Mouse (Mus musculus) heart, embryonic 15.5 days (tissue): ENCODE measurements around the gene Nos1. TPM values are rescaled to one million over a fixed set of nuclear protein-coding genes. Genes with fewer than 3 reads are reported as not detected.

Source experiments
- ATAC-seq: fragments of 200-750 bp; cut with Nextera tagmentation; replicated peaks from 2 replicates; pipeline ENCODE4 v1.8.0; 2017; ENCODE audit warnings: low read depth, moderate TSS enrichment; ENCODE audit not compliant: insufficient number of reproducible peaks, insufficient read depth, low FRiP score
- H3K27ac ChIP-seq: fragments of 300-500 bp; sonication (generic); 2 replicates; pipeline ENCODE4 v1.5.1; 2015; ENCODE audit warnings: mild to moderate bottlenecking, inconsistent platforms
- H3K27me3 ChIP-seq: fragments of 300-500 bp; sonication (generic); 2 replicates; pipeline ENCODE4 v1.6.1; 2015; ENCODE audit warnings: inconsistent platforms
- H3K36me3 ChIP-seq: fragments of 300-500 bp; sonication (generic); 2 replicates; pipeline ENCODE4 v1.6.1; 2015; ENCODE audit warnings: mild to moderate bottlenecking, inconsistent platforms
- H3K4me1 ChIP-seq: fragments of 300-500 bp; sonication (generic); replicated peaks from 2 replicates; pipeline ENCODE4 v1.6.1; 2015; ENCODE audit warnings: inconsistent platforms
- H3K4me2 ChIP-seq: fragments of 300-500 bp; sonication (generic); 2 replicates; pipeline ENCODE4 v1.6.1; 2015; ENCODE audit warnings: inconsistent platforms, mild to moderate bottlenecking, moderate library complexity
- H3K4me3 ChIP-seq: fragments of 300-500 bp; sonication (generic); 2 replicates; pipeline ENCODE4 v1.5.1; 2015; ENCODE audit warnings: mild to moderate bottlenecking, inconsistent platforms
- H3K9ac ChIP-seq: fragments of 300-500 bp; sonication (generic); 2 replicates; pipeline ENCODE4 v1.6.1; 2015; ENCODE audit warnings: mild to moderate bottlenecking, inconsistent platforms
- H3K9me3 ChIP-seq: fragments of 300-500 bp; sonication (generic); replicated peaks from 2 replicates; pipeline ENCODE4 v1.6.1; 2016; ENCODE audit warnings: inconsistent platforms
- WGBS: fragments of 180-500 bp; shearing (Covaris S2); methylation state at CpG from one replicate; pipeline ENCODE4 v1.1.7; 2015; ENCODE audit warnings: mixed read lengths; 5-methylcytosine and 5-hydroxymethylcytosine counted together
- polyA plus RNA-seq: library from polyadenylated mRNA; unstranded; fragments of >200 nt; fragmentation: Nextera tagmentation; extraction: Ambion mirVana; gene quantifications from 2 replicates; pipeline ENCODE4 v1.2.1, GENCODE M21; 2015

Gene Nos1
- polyA plus RNA-seq, 1 experiment from 2014 or later, result 0.05 TPM

- Histone ChIP-seq H3K4me1 (peaks cover 9% of the 10 kb centered on the region), H3K4me3 (no peak overlapping the region), H3K36me3 (no peaks in the 10 kb centered on the region), H3K9me3 (no peaks in the 10 kb centered on the region), H3K27me3 (peaks cover 16% of the 10 kb centered on the region), H3K27ac (no peak overlapping the region), H3K4me2 (no peak overlapping the region), H3K9ac (no peak overlapping the region)
- ATAC-seq, result no peak
- WGBS, result 32% methylated on average over 13 of the region's 13 CpGs
These were observed 120.3 kb downstream of the Nos1 start for GRCm38 (mm10) chr5:117900921-117901705.

GRCm38 (mm10) chr5:117903534-117903933 is 122.7 kb downstream of the Nos1 start:
- Histone ChIP-seq H3K4me2 (no peak overlapping the region), H3K4me3 (no peak overlapping the region), H3K27ac (no peak overlapping the region), H3K27me3 (peaks cover 13% of the 10 kb centered on the region), H3K36me3 (no peaks in the 10 kb centered on the region), H3K9me3 (no peaks in the 10 kb centered on the region), H3K4me1 (no peaks in the 10 kb centered on the region), H3K9ac (no peak overlapping the region)
- 42% methylated on average over 7 of the region's 7 CpGs for WGBS
- no peak for ATAC-seq

- WGBS, result 69% methylated on average over 4 of the region's 4 CpGs
- ATAC-seq, result no peak
- H3K9ac ChIP-seq, result no peak overlapping the region
These were observed 124.9 kb downstream of the Nos1 start for GRCm38 (mm10) chr5:117905728-117906127.

GRCm38 (mm10) chr5:117909524-117909923 is 128.7 kb downstream of the Nos1 start:
- ATAC-seq, result no peak
- Histone ChIP-seq H3K9me3 (no peaks in the 10 kb centered on the region), H3K4me1 (no peaks in the 10 kb centered on the region), H3K4me2 (no peak overlapping the region), H3K36me3 (no peaks in the 10 kb centered on the region), H3K27ac (no peak overlapping the region), H3K27me3 (no peaks in the 10 kb centered on the region), H3K9ac (no peak overlapping the region), H3K4me3 (no peak overlapping the region)
- WGBS, result 57% methylated on average over 4 of the region's 4 CpGs

More at GRCm38 (mm10) chr5:117905728-117906127, 124.9 kb downstream of the Nos1 start:
- Histone ChIP-seq H3K4me3 (no peak overlapping the region), H3K4me2 (no peak overlapping the region), H3K4me1 (no peaks in the 10 kb centered on the region), H3K27ac (no peak overlapping the region), H3K27me3 (peaks cover under 1% of the 10 kb centered on the region; the same call in 1 of the 2 replicates), H3K9me3 (no peaks in the 10 kb centered on the region), H3K36me3 (no peaks in the 10 kb centered on the region)

GRCm38 (mm10) chr5:117916349-117916748 is 135.5 kb downstream of the Nos1 start:
- Histone ChIP-seq H3K4me1 (no peaks in the 10 kb centered on the region), H3K9ac (no peak overlapping the region), H3K27ac (no peak overlapping the region), H3K9me3 (no peaks in the 10 kb centered on the region), H3K36me3 (no peaks in the 10 kb centered on the region), H3K4me3 (no peak overlapping the region), H3K27me3 (no peaks in the 10 kb centered on the region), H3K4me2 (no peak overlapping the region)
- ATAC-seq, result no peak
- WGBS, result 68% methylated on average over 5 of the region's 5 CpGs

GRCm38 (mm10) chr5:117916906-117917305 is 136.1 kb downstream of the Nos1 start:
- H3K4me3 ChIP-seq, result no peak overlapping the region
- H3K4me1 ChIP-seq, result no peaks in the 10 kb centered on the region
- H3K36me3 ChIP-seq, result no peaks in the 10 kb centered on the region
- ATAC-seq, result no peak
- no peak overlapping the region for H3K4me2 ChIP-seq
- H3K27ac ChIP-seq, result no peak overlapping the region
- WGBS, result 58% methylated on average over 3 of the region's 3 CpGs
- H3K27me3 ChIP-seq, result no peaks in the 10 kb centered on the region
- H3K9ac ChIP-seq, result no peak overlapping the region
- H3K9me3 ChIP-seq, result no peaks in the 10 kb centered on the region

GRCm38 (mm10) chr5:117921786-117922528 is 141.1 kb downstream of the Nos1 start:
- no peak for ATAC-seq
- no peak overlapping the region for H3K9ac ChIP-seq
- H3K36me3 ChIP-seq, result no peaks in the 10 kb centered on the region
- H3K4me1 ChIP-seq, result no peaks in the 10 kb centered on the region
- H3K9me3 ChIP-seq, result no peaks in the 10 kb centered on the region
- H3K27me3 ChIP-seq, result peaks cover 10% of the 10 kb centered on the region; the same call in 1 of the 2 replicates
- no peak overlapping the region for H3K4me3 ChIP-seq
- WGBS, result 80% methylated on average over 12 of the region's 12 CpGs
- no peak overlapping the region for H3K27ac ChIP-seq
- no peak overlapping the region for H3K4me2 ChIP-seq

- WGBS, result 33% methylated on average over 6 of the region's 6 CpGs
- Histone ChIP-seq H3K4me1 (no peaks in the 10 kb centered on the region), H3K9ac (no peak overlapping the region), H3K27me3 (peaks cover 10% of the 10 kb centered on the region; the same call in 1 of the 2 replicates), H3K36me3 (no peaks in the 10 kb centered on the region), H3K9me3 (no peaks in the 10 kb centered on the region), H3K27ac (no peak overlapping the region), H3K4me3 (no peak overlapping the region), H3K4me2 (no peak overlapping the region)
- ATAC-seq, result no peak
These were observed 142.9 kb downstream of the Nos1 start for GRCm38 (mm10) chr5:117923688-117924087.

GRCm38 (mm10) chr5:117928553-117928952 is 147.7 kb downstream of the Nos1 start:
- H3K4me1 ChIP-seq, result no peaks in the 10 kb centered on the region
- WGBS, result 88% methylated on average over 2 of the region's 2 CpGs
- no peak for ATAC-seq

GRCm38 (mm10) chr5:117932222-117932621 is 151.4 kb downstream of the Nos1 start:
- peaks cover 23% of the 10 kb centered on the region for H3K27me3 ChIP-seq

More at GRCm38 (mm10) chr5:117928553-117928952, 147.7 kb downstream of the Nos1 start:
- H3K36me3 ChIP-seq, result no peaks in the 10 kb centered on the region
- H3K27ac ChIP-seq, result no peak overlapping the region
- H3K4me3 ChIP-seq, result no peak overlapping the region
- H3K4me2 ChIP-seq, result no peak overlapping the region
- no peak overlapping the region for H3K9ac ChIP-seq
- H3K9me3 ChIP-seq, result no peaks in the 10 kb centered on the region
- H3K27me3 ChIP-seq, result peaks cover 12% of the 10 kb centered on the region

GRCm38 (mm10) chr5:117932862-117933261 is 152.0 kb downstream of the Nos1 start:
- Histone ChIP-seq H3K4me3 (no peak overlapping the region), H3K4me2 (no peak overlapping the region), H3K9me3 (no peaks in the 10 kb centered on the region), H3K4me1 (no peaks in the 10 kb centered on the region), H3K27ac (no peak overlapping the region), H3K27me3 (peaks cover 26% of the 10 kb centered on the region), H3K36me3 (no peaks in the 10 kb centered on the region), H3K9ac (no peak overlapping the region)
- no peak for ATAC-seq
- WGBS, result 5% methylated on average over 7 of the region's 9 CpGs

More at GRCm38 (mm10) chr5:117932222-117932621, 151.4 kb downstream of the Nos1 start:
- Histone ChIP-seq H3K9me3 (no peaks in the 10 kb centered on the region), H3K4me1 (no peaks in the 10 kb centered on the region), H3K4me3 (no peak overlapping the region), H3K9ac (no peak overlapping the region), H3K4me2 (no peak overlapping the region), H3K36me3 (no peaks in the 10 kb centered on the region), H3K27ac (no peak overlapping the region)
- 56% methylated on average over 2 of the region's 2 CpGs for WGBS
- ATAC-seq, result no peak
